Mouse (Mus musculus) embryo, embryonic 10 days (tissue): ENCODE measurements around the gene Klhl31.

Experiments used
- DNase-seq: peaks from one replicate; pipeline ENCODE4 v3.0.0-alpha.2; 2015; ENCODE audit warnings: low spot score

Gene Klhl31

DNA sequence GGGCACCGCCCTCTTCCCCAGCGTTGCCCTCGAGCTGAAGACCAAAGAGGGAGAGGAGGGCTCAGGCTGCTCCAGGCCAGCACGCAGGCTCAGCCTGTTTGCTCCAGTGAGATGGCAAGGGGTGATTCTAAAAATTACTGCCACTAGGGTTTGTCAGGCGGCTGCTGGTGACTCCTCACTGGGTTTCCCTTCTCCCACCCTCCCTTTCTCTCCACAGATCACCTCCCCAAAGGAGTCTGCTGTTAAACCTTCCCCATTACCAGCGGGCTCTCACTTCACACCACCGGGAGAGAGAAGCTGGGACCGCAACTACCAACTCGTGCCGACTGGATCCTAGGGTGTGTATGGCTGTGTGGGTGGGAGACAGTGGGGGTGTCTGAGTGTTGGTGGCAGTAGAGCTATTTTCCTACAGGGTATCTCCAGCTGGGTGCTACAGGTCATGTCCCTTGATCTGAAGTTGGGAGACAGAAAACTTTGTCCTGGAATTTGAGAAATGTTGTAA, at the start of gene Klhl31:
Klhl31 (plus strand) TSS at position 51 of the 502 bp plus-strand sequence.
- no peak for DNase-seq

- no peak for DNase-seq
These were observed 49.3 kb upstream of the Klhl31 start for GRCm38 (mm10) chr9:77586806-77587591.

GRCm38 (mm10) chr9:77587616-77588015, 48.7 kb upstream of the Klhl31 start:
- DNase-seq = no peak

DNA sequence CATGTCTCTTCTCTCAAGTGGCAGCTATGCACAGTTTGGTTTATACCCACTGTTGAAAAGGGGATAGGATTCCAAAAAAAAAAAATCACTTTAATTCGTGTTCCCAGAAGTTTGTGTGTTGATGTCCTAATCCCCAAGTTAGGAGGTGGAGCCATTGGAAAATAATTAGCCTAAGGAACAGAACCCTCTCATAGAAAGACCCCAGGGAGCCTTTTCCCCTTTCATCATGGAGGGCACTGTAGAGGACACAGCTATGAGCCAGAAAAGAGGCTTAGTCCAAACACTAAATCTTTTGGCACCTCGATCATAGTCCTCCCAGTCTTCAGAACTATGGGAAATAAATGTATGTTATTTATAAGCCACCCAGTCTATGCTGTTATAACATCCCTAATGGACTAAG, 46.8 kb upstream of the Klhl31 start:
- DNase-seq = no peak

- DNase-seq = no peak
These were observed 43.9 kb upstream of the Klhl31 start for GRCm38 (mm10) chr9:77592423-77592822.

GRCm38 (mm10) chr9:77595006-77595626, 41.2 kb upstream of the Klhl31 start:
- DNase-seq = peak; percentile 59

GRCm38 (mm10) chr9:77596355-77596754, 39.9 kb upstream of the Klhl31 start:
- peak; percentile 70 for DNase-seq

DNA sequence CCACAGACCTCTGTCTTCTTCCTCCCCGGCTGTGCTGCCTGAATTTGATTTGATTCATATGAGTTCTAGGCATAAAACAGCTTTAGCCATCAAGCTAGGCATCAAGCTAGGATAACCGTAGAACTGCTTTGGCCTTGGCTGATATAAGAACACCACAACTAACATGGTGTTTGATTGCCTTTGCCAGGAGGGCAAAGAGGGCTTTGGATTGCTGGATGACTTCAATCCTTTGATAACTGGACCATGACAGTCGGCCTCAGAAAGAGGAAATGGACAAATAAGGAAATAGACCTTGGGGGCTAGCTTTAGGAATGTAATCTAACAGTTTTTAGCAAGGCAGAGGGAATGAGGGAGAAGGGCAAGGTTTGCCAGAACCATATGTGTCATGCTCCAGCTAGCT, 37.7 kb upstream of the Klhl31 start:
- no peak for DNase-seq

DNA sequence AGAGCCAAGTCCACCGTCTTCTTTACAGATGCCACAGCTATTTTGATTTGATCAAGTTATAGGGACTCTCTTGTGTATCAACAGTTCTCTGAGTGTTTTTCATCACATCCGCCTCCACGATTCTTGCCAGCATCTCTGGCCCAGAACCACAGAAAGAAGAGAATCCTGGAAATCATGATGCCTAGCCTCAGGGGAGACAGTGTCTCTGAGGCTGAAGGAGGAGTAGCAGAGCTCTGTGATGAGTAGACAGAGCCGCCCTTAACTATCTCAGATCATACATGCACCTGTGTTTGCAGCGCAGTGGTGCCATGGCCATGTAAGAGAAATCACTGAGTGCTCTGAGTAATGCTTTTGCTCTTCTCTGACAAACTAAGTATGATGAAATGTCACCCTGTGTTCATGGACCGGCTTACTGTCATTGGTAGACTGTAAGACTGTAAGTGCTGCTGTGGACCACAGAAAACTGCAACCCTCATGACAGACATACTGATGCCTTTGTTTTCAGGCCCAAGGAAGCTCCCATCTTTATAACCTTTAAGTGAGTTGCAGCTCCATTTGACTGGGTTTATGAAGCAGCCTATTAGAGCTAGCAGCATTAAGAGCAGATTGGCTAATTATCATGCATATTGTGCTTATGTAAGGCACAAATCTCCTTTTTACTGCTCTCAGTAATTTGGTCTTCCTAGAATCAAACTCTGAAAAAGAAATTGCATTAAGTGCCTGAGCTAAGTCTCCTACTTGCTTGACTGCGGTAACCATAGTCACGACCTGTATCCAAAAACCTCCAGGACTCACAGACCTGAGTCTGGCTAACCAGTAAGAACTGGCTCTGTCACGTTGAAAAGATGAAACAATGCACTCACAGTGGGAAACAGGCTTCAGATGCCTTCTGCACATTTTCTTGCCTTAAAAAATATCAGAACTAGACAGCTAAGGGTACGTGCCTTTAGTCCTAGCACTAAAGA, 33.7 kb upstream of the Klhl31 start:
- no peak for DNase-seq

GRCm38 (mm10) chr9:77603965-77604509, 32.3 kb upstream of the Klhl31 start:
- no peak for DNase-seq

DNA sequence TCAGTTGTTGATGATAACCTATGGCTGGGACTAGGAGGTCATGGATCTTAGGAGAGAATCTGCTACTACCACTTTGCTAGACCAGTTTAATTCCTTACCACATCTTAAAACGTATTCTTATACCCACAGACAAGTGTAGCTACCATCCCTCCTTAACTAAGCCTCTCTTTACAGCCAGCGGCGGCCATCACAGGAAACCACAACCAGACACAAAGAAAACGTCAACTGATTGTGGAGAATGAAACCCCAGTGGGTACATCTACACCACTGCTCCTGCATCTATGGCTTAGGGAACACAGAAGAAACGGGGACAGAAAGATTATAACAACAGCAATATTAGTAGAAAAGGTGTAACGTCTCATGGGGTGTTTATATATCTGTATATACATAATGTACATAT, 29.0 kb upstream of the Klhl31 start:
- no peak for DNase-seq

DNA sequence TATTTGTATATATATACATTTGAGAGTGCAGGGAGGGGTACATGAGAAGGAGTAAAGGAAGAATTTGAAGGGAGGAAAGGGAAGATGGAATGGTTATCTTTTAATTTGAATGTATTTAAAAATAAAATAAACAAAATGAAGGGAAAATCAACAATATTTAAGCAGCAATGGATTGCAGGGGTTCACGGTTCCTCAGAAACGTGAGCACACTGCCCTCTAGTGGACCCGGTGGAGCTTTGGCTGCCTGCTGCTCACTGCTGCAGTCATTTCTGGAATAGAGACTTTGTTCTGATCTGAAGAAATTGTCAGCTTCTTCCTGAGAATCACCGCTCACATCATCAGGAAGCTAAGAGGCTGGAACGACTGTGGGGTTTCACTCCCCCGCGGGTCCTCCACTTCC, 28.5 kb upstream of the Klhl31 start:
- peak; percentile 75 for DNase-seq

DNA sequence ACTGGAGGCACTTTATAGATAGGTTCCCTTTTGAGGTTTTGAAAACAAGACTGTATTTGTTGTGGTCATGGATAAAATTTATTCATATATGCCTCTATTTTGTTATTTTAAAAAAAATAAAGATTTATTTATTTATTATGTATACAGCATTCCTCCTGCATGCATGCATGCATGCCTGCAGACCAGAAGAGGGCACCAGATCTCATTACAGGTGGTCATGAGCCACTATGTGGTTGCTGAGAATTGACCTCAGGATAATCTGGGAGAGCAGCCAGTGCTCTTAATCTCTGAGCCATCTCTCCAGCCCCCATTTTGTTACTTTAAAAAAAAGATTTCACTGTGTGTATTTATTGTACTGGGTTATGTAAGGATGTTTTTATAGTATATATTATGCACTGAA, 25.5 kb upstream of the Klhl31 start:
- DNase-seq = peak; percentile 16

GRCm38 (mm10) chr9:77612349-77612748, 24.0 kb upstream of the Klhl31 start:
- no peak for DNase-seq

DNA sequence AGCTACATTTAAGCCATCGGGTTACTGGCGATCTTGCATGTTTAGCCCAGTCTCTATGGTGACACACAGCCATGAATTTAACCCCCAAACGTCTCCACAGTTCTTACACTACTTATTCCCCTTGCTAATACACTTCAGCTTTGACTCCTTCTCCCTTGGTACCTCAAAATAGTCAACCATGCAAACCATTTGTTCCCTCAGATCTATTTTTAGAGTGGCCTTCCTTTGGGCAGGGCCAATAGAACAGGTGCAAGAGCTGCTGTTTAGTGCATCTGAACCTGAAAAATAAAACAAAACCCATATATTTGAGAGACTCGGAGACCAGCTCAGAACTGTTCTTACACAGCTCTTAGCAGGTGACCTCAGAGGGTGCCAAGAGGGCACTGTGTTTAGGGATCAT, 20.4 kb upstream of the Klhl31 start:
- DNase-seq = no peak

- no peak for DNase-seq
These were observed 19.5 kb upstream of the Klhl31 start for GRCm38 (mm10) chr9:77616796-77617195.

DNA sequence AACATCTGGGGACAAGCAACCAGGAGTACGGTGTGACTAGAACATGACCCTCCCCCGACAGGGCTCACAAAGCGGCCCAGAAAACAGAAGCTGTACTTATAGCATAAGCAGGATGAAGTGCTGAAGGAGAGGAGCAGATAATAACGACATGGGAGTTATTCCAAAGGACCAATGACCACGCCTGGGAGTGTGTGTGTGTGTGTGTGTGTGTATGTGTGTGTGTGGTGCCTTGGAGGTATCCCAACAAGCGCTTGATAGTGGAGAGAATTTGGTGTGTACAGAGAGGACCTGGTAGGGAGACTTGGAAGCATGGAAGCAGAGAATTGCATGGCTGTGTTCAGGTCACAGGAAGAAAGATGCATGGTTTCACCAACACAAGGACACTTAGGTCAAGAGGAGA, 18.5 kb upstream of the Klhl31 start:
- no peak for DNase-seq

- DNase-seq = no peak
These were observed 17.9 kb upstream of the Klhl31 start for GRCm38 (mm10) chr9:77618392-77618791.

- no peak for DNase-seq
These were observed 16.2 kb upstream of the Klhl31 start for GRCm38 (mm10) chr9:77620077-77620476.

- no peak for DNase-seq
These were observed 15.8 kb upstream of the Klhl31 start for GRCm38 (mm10) chr9:77620482-77620881.

DNA sequence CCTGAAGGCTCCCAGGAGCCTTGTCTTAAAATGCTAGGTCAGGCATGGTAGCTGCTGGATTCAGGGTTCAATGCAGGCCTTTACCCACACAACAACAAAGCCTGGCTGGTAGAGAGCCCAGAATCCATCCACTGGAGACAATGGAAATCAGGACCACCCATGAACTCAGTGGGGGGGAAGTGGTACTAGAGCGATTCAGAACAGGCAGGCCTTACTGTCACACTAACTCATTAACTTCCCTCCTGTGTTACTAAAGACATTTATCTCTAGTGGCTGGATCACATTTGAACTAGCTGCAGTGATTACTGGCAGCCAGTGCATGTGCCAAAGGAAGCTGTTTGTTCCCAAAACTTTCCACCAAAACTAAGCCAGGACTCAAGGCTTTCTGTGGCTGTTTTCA, 13.4 kb upstream of the Klhl31 start:
- no peak for DNase-seq
